Mouse (Mus musculus): Measurements from ENCODE around the gene Arhgef9.

- no peak for TF ChIP-seq POLR2A (IDR thresholded peaks at IDR 0.05; ENCODE audit: extremely low read depth, insufficient read depth, low read length)
- TF ChIP-seq CTCF (IDR thresholded peaks at IDR 0.05; ENCODE audit: low read depth, low read length): no peak
Measured at GRCm38 (mm10) chrX:95133502-95133901, 63.2 kb downstream of the Arhgef9 start.
